Mouse (Mus musculus): ENCODE measurements around the gene Tctn1. TPM values are rescaled to one million over a fixed set of nuclear protein-coding genes. Genes with fewer than 3 reads are reported as not detected.

Gene Tctn1
- total and polyA plus RNA-seq, 3 experiments: 3.2 to 9.4 (median 3.9) TPM

DNA sequence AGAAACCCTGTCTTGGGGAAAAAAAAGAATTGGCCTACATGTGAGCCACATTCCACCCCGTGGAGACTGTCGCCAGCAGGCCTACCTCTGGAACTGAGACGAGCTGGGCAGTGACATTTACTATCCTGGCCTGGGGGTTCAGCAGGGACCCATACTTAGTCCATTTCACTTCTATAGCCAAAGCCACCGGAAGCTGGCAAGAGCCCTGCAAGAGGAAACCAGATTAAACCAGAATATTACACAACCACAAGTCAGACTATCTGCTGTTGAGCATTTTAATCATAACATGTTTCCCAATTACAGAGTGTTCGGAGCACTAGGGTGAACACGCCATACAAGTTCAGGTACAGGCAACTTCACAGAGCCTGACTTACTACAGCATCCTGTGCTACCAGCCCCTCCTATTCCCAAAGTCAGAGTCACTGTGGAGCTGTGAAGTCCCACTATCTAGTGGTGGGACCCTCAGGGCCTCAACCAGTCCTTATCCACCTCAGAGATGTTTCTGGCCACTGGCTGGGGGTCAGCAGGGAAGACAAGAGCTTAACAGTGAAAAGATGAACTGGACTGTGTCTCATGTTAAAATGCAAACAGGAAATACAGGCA, 21.6 kb downstream of the Tctn1 start:
- WGBS: 80% methylated on average over 6 of the region's 6 CpGs
- Histone ChIP-seq H3K27ac (no peak overlapping the region; the same call in 1 of the 2 replicates), H3K36me3 (ENCODE audit: control insufficient read depth, insufficient read depth, low read length) (no peaks in the 10 kb centered on the region), H3K9ac (ENCODE audit: low read depth, low read length) (no peak overlapping the region), H3K79me2 (replicated peaks; ENCODE audit: control insufficient read depth, insufficient read depth, low read length) (no peaks in the 10 kb centered on the region), H3K4me1 (ENCODE audit: control insufficient read depth, insufficient read depth, low read length) (peaks cover 2% of the 10 kb centered on the region; the same call in 1 of the 2 replicates), H3K4me3 (no peak overlapping the region), H3K27me3 (ENCODE audit: control insufficient read depth, insufficient read depth, low read length) (no peaks in the 10 kb centered on the region)
- TF ChIP-seq CTCF (IDR thresholded peaks at IDR 0.05): no peak
- no peak for TF ChIP-seq EP300 (IDR thresholded peaks at IDR 0.05; ENCODE audit: insufficient read depth, low read depth, low read length)
- TF ChIP-seq POLR2A (IDR thresholded peaks at IDR 0.05; ENCODE audit: insufficient read depth, low read depth, low read length): no peak
- intact Hi-C loops (cut with DNase I): loop anchor here (5.0 kb wide), 1 partner anchor 110 kb away; no protein-coding TSS in a partner anchor
- DNase-seq: no peak

DNA sequence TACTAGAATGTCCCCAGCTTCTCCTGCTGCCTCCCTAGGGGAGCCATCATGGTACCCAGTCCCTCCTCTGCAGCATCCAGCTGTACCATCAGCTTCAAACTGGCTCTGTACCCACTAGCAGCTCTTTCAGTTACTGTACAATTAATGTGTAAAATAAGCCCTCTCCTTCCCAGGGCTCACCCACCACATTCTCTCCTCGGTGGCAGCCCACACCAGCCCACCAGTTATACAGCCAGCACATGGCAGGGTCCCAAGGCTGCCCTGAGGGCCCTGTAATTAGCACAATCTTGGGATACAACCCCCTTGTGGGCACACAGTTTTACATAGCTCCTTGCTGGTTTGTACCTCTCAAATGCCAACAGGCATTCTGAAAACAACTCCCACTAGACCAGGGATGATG, 23.3 kb downstream of the Tctn1 start:
- Histone ChIP-seq H3K79me2 (replicated peaks; ENCODE audit: control insufficient read depth, insufficient read depth, low read length) (no peaks in the 10 kb centered on the region), H3K27ac (no peak overlapping the region), H3K9ac (ENCODE audit: low read depth, low read length) (no peak overlapping the region), H3K36me3 (ENCODE audit: control insufficient read depth, insufficient read depth, low read length) (no peaks in the 10 kb centered on the region), H3K4me1 (ENCODE audit: control insufficient read depth, insufficient read depth, low read length) (peaks cover 2% of the 10 kb centered on the region; the same call in 1 of the 2 replicates), H3K27me3 (ENCODE audit: control insufficient read depth, insufficient read depth, low read length) (no peaks in the 10 kb centered on the region), H3K4me3 (no peak overlapping the region)
- WGBS: 80% methylated on average over 1 of the region's 1 CpGs
- intact Hi-C loops (cut with DNase I): loop anchor here (5.0 kb wide), 1 partner anchor 109 kb away; no protein-coding TSS in a partner anchor
- no peak for TF ChIP-seq POLR2A (IDR thresholded peaks at IDR 0.05; ENCODE audit: insufficient read depth, low read depth, low read length)
- TF ChIP-seq EP300 (IDR thresholded peaks at IDR 0.05; ENCODE audit: insufficient read depth, low read depth, low read length): no peak
- TF ChIP-seq CTCF (IDR thresholded peaks at IDR 0.05): no peak
- no peak for DNase-seq

DNA sequence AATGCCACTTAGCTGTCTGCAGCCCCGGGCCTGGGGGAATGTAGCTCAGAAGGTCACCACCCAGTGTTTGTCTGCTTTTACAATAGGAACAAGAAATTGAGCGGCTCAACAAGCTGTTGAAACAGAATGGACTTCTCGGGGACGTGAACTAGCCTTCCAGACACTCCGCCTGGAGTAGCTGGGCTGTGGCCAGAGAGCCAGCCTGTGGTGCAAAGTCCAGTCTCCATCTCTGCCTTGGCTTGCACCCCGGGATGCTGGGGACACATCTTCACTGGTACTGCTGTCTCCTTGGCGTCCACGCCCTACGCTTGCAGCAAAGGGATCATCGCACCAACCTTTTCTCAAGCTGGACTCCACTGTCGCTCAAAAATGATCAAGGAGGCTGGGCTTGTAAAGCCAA, 23.7 kb downstream of the Tctn1 start:
- 92% methylated on average over 11 of the region's 11 CpGs for WGBS
- H3K4me3 ChIP-seq: no peak overlapping the region
- no peak overlapping the region for H3K9ac ChIP-seq (ENCODE audit: low read depth, low read length)
- no peaks in the 10 kb centered on the region for H3K27me3 ChIP-seq (ENCODE audit: control insufficient read depth, insufficient read depth, low read length)
- no peak for DNase-seq
- TF ChIP-seq EP300 (IDR thresholded peaks at IDR 0.05; ENCODE audit: insufficient read depth, low read depth, low read length) (no peak), CTCF (IDR thresholded peaks at IDR 0.05) (no peak), POLR2A (IDR thresholded peaks at IDR 0.05; ENCODE audit: insufficient read depth, low read depth, low read length) (no peak)
- H3K36me3 ChIP-seq (ENCODE audit: control insufficient read depth, insufficient read depth, low read length): no peaks in the 10 kb centered on the region
- H3K4me1 ChIP-seq (ENCODE audit: control insufficient read depth, insufficient read depth, low read length): peaks cover 2% of the 10 kb centered on the region; the same call in 1 of the 2 replicates
- no peaks in the 10 kb centered on the region for H3K79me2 ChIP-seq (replicated peaks; ENCODE audit: control insufficient read depth, insufficient read depth, low read length)
- intact Hi-C loops (cut with DNase I): loop anchor here (5.0 kb wide), 1 partner anchor 108 kb away; no protein-coding TSS in a partner anchor
- H3K27ac ChIP-seq: no peak overlapping the region

DNA sequence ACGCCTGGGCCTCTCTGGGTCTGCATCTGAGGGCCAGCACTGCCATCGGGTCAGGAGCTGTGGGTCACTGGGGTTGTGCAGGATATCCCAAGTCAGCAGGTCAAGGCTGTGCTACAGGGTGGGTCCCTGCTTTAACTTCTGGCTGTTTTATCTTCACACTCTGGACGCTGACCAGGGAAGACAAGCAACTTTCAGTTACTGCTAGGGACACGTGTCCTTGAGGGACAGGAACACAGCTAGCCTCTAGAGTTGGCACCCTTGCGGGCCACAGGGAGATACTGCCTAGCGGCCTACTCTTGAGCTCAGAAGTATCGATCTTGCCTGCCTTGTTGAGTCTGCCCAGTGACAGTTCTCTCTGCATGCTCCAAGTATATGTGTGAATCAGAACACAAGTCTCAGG, 24.6 kb downstream of the Tctn1 start:
- intact Hi-C loops (cut with DNase I): loop anchor here (5.0 kb wide), 1 partner anchor 107 kb away; no protein-coding TSS in a partner anchor
- 45% methylated on average over 7 of the region's 7 CpGs for WGBS
- H3K27ac ChIP-seq: no peak overlapping the region

DNA sequence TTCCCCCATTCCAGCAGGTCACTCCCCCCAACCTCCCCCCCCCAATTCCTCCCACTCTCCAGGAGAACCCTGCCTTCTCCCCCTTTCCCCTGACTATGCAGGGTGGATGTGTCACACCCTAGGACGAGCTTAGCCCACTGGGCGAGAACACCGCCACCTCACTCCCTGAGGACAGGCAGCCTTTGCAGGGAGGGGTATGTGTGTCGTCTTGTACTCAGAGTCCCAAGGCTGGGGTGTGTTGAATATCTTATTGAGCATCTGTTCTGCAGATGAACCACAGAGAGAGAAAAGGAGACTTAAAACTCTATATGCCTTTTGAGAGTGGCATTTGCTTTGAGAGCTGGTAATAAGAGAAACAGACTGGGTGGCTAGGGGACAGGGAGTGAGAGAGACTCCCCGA, 27.1 kb downstream of the Tctn1 start:
- Histone ChIP-seq H3K4me3 (no peak overlapping the region), H3K9ac (ENCODE audit: low read depth, low read length) (no peak overlapping the region), H3K79me2 (replicated peaks; ENCODE audit: control insufficient read depth, insufficient read depth, low read length) (no peaks in the 10 kb centered on the region), H3K4me1 (ENCODE audit: control insufficient read depth, insufficient read depth, low read length) (peaks cover 2% of the 10 kb centered on the region; the same call in 1 of the 2 replicates), H3K27me3 (ENCODE audit: control insufficient read depth, insufficient read depth, low read length) (no peaks in the 10 kb centered on the region), H3K27ac (no peak overlapping the region), H3K36me3 (ENCODE audit: control insufficient read depth, insufficient read depth, low read length) (no peaks in the 10 kb centered on the region)
- intact Hi-C loops (cut with DNase I): no loop called here
- no peak for DNase-seq
- WGBS: 74% methylated on average over 5 of the region's 5 CpGs
- TF ChIP-seq CTCF (IDR thresholded peaks at IDR 0.05) (no peak), EP300 (IDR thresholded peaks at IDR 0.05; ENCODE audit: insufficient read depth, low read depth, low read length) (no peak), POLR2A (IDR thresholded peaks at IDR 0.05; ENCODE audit: insufficient read depth, low read depth, low read length) (no peak)

More for the DNA sequence above, 24.6 kb downstream of the Tctn1 start:
- Histone ChIP-seq H3K4me3 (no peak overlapping the region), H3K79me2 (replicated peaks; ENCODE audit: control insufficient read depth, insufficient read depth, low read length) (no peaks in the 10 kb centered on the region), H3K36me3 (ENCODE audit: control insufficient read depth, insufficient read depth, low read length) (no peaks in the 10 kb centered on the region), H3K27me3 (ENCODE audit: control insufficient read depth, insufficient read depth, low read length) (no peaks in the 10 kb centered on the region), H3K4me1 (ENCODE audit: control insufficient read depth, insufficient read depth, low read length) (peaks cover 2% of the 10 kb centered on the region; the same call in 1 of the 2 replicates), H3K9ac (ENCODE audit: low read depth, low read length) (no peak overlapping the region)
- TF ChIP-seq CTCF (IDR thresholded peaks at IDR 0.05): no peak
- TF ChIP-seq EP300 (IDR thresholded peaks at IDR 0.05; ENCODE audit: insufficient read depth, low read depth, low read length): no peak
- no peak for TF ChIP-seq POLR2A (IDR thresholded peaks at IDR 0.05; ENCODE audit: insufficient read depth, low read depth, low read length)
- DNase-seq: no peak

DNA sequence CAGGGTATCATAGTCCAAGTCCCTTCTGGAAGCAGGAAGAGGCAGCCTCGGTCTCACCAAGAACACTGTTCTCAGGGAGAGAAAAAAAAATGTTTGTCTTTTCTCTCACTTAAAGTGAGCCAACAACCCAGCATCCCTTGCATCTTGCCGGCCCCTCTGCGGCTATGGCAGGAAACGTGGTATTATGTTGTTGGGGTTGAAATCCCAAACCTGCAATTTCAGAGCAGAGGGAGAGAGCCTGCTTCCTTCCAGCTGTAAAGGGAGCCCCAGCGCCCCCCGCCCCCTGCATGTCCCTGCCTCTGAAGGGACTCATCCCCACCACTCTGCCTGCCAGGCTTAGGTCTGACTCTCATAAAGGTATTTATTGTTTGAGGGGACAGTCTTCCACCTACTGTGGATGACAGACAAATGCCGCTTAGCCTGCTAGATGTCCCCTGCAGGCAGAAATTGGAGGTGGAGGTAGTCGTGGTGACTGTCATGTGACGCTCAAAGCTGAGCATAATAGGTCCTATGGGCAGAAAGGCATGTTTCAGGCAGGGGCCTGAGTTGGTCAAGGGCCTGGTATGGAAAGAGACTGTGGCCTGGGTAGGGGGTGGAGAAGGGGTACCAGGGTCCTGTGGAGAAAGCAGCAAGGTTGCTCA, 28.9 kb downstream of the Tctn1 start:
- no peaks in the 10 kb centered on the region for H3K27me3 ChIP-seq (ENCODE audit: control insufficient read depth, insufficient read depth, low read length)
- no peak overlapping the region for H3K4me3 ChIP-seq
- TF ChIP-seq POLR2A (IDR thresholded peaks at IDR 0.05; ENCODE audit: insufficient read depth, low read depth, low read length) (no peak), CTCF (IDR thresholded peaks at IDR 0.05) (no peak), EP300 (IDR thresholded peaks at IDR 0.05; ENCODE audit: insufficient read depth, low read depth, low read length) (no peak)
- H3K79me2 ChIP-seq (replicated peaks; ENCODE audit: control insufficient read depth, insufficient read depth, low read length): no peaks in the 10 kb centered on the region
- no peaks in the 10 kb centered on the region for H3K36me3 ChIP-seq (ENCODE audit: control insufficient read depth, insufficient read depth, low read length)
- no peak for DNase-seq
- intact Hi-C loops (cut with DNase I): no loop called here
- H3K9ac ChIP-seq (ENCODE audit: low read depth, low read length): no peak overlapping the region
- H3K27ac ChIP-seq: no peak overlapping the region
- H3K4me1 ChIP-seq (ENCODE audit: control insufficient read depth, insufficient read depth, low read length): peaks cover 2% of the 10 kb centered on the region; the same call in 1 of the 2 replicates
- 48% methylated on average over 9 of the region's 9 CpGs for WGBS

All from heart, adult 2 months (tissue).